Mouse (Mus musculus) lung, postnatal 0 days (tissue): Measurements from ENCODE around the gene Haghl. TPM values are rescaled to one million over a fixed set of nuclear protein-coding genes. Genes with fewer than 3 reads are reported as not detected.

Experiments
- ATAC-seq: fragments of 200-750 bp; cut with Nextera tagmentation; 2 replicates; pipeline ENCODE4 v1.8.0; 2017; ENCODE audit warnings: moderate library complexity
- DNase-seq: peaks from one replicate; pipeline ENCODE4 v3.0.0-alpha.2; 2016; ENCODE audit warnings: low spot score
- H3K27ac ChIP-seq: fragments of 300-500 bp; sonication (generic); 2 replicates; pipeline ENCODE4 v1.5.1; 2014; ENCODE audit warnings: antibody characterized with exemption, mild to moderate bottlenecking, low read length, mixed read lengths
- H3K27me3 ChIP-seq: fragments of 300-500 bp; sonication (generic); replicated peaks from 2 replicates; pipeline ENCODE4 v1.6.1; 2014; ENCODE audit warnings: low read length, mixed read lengths; ENCODE audit not compliant: insufficient read depth
- H3K36me3 ChIP-seq: fragments of 300-500 bp; sonication (generic); 2 replicates; pipeline ENCODE4 v1.6.1; 2014; ENCODE audit warnings: low read length, mixed read lengths; ENCODE audit not compliant: insufficient read depth
- H3K4me1 ChIP-seq: fragments of 300-500 bp; sonication (generic); 2 replicates; pipeline ENCODE4 v1.6.1; 2014; ENCODE audit warnings: antibody characterized with exemption, low read depth, low read length, mixed read lengths; ENCODE audit not compliant: insufficient read depth
- H3K4me2 ChIP-seq: fragments of 300-500 bp; sonication (generic); replicated peaks from 2 replicates; pipeline ENCODE4 v1.6.1; 2014; ENCODE audit warnings: low read depth, mild to moderate bottlenecking, low read length, moderate library complexity, mixed read lengths
- H3K4me3 ChIP-seq: fragments of 300-500 bp; sonication (generic); 2 replicates; pipeline ENCODE4 v1.5.1; 2014; ENCODE audit warnings: low read depth, low read length
- H3K9ac ChIP-seq: fragments of 300-500 bp; sonication (generic); replicated peaks from 2 replicates; pipeline ENCODE4 v1.6.1; 2014; ENCODE audit warnings: low read depth, mild to moderate bottlenecking
- H3K9me3 ChIP-seq: fragments of 300-500 bp; sonication (generic); 2 replicates; pipeline ENCODE4 v1.6.1; 2016; ENCODE audit warnings: low read length, mixed read lengths
- CTCF ChIP-seq: IDR thresholded peaks from 2 replicates; pipeline ENCODE4 v1.5.1; 2016; ENCODE audit warnings: antibody characterized with exemption, mild to moderate bottlenecking
- EP300 ChIP-seq: IDR thresholded peaks from 2 replicates; pipeline ENCODE4 v1.6.1; 2016; ENCODE audit warnings: antibody characterized with exemption, mild to moderate bottlenecking, control low read depth
- WGBS: fragments of 180-500 bp; shearing (Covaris S2); extraction: QIAGEN DNeasy Blood & Tissue Kit; methylation state at CpG from one replicate; pipeline ENCODE4 v1.1.7; 2014; 5-methylcytosine and 5-hydroxymethylcytosine counted together
- polyA plus RNA-seq: library from polyadenylated mRNA; unstranded; fragments of >200 nt; fragmentation: Nextera tagmentation; extraction: Ambion mirVana; gene quantifications from 2 replicates; pipeline ENCODE4 v1.2.1, GENCODE M21; 2015

Haghl gene
- polyA plus RNA-seq, 1 experiment from 2014 or later = 42.7 TPM

DNA sequence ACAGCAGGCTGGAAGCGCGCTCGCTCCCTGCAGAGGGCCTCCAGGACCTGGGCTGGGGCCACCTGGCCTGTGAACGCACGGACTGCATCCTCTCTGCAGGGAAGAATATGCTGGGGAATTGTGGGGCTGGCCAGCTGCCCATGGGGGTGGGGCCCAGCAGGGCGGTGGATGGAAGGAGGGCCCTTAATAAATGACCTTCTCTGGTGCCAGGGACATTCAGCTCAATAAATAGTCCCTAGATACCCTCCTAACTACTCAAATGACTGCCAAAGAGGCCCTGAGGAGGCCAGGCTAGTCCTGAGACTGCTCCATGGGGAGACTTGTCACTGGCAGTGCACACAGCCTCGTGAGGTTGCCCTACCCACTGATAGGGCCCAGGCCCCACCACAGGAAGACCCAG is 2.4 kb downstream of the Haghl start:
- TF ChIP-seq EP300 (no peak), CTCF (no peak)
- ATAC-seq = no peak
- Histone ChIP-seq H3K4me1 (peaks cover 8% of the 10 kb centered on the region; the same call in 1 of the 2 replicates), H3K4me3 (no peak overlapping the region), H3K27ac (no peak overlapping the region), H3K9me3 (no peaks in the 10 kb centered on the region), H3K36me3 (peaks cover 15% of the 10 kb centered on the region), H3K9ac (no peak overlapping the region), H3K4me2 (no peak overlapping the region), H3K27me3 (no peaks in the 10 kb centered on the region)
- DNase-seq = no peak
- WGBS = 67% methylated on average over 7 of the region's 7 CpGs

DNA sequence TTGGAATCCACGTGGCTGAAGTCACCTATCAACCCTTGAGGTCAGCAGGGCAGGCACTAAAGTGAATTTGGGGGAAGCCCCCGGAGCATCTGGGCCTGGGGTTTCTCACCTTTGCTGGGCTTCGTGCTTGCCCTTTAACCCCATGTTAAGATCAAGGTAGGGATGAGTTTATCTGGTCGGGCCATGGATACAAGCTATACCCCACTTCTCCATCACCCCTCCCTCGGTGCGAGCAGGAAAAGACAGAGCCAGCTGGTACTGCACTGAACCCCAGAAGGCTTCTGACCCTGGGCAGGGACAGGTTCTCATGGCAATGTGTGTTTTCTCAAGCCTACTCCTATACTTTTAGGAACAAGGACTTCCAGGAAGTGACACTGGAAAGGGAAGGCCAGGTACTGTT is 4.1 kb downstream of the Haghl start:
- no peaks in the 10 kb centered on the region for H3K27me3 ChIP-seq
- WGBS = 71% methylated on average over 6 of the region's 6 CpGs
- ATAC-seq (no peak), DNase-seq (no peak)
- no peaks in the 10 kb centered on the region for H3K9me3 ChIP-seq
- TF ChIP-seq CTCF = no peak
- H3K4me2 ChIP-seq = no peak overlapping the region
- no peak overlapping the region for H3K4me3 ChIP-seq
- peaks cover 8% of the 10 kb centered on the region; the same call in 1 of the 2 replicates for H3K4me1 ChIP-seq
- no peak overlapping the region for H3K27ac ChIP-seq
- H3K9ac ChIP-seq = no peak overlapping the region
- H3K36me3 ChIP-seq = peaks cover 15% of the 10 kb centered on the region

DNA sequence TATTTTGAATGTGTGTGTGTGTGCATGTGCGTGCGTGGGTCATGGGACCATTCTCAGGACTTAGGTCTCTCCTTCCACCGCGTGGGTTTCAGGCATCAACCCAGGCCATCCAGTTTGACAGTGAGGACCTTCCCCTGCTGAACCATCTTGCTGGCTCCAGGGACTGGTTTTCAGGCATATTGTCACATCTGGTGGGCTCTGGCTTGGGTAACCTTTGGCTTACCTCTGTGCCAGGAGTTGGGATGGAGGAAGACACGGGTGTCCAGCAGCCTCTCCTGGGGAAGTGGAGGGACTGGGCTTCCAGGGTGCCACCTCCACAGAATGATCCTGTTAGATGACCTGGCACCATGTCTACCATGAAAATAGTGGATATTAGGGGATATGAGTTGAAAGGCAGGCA is 7.5 kb downstream of the Haghl start:
- no peak for ATAC-seq
- Histone ChIP-seq H3K27me3 (no peaks in the 10 kb centered on the region), H3K4me3 (no peak overlapping the region), H3K27ac (no peak overlapping the region), H3K9ac (no peak overlapping the region), H3K4me2 (no peak overlapping the region), H3K36me3 (peaks cover 15% of the 10 kb centered on the region), H3K4me1 (peaks cover 4% of the 10 kb centered on the region), H3K9me3 (no peaks in the 10 kb centered on the region)
- WGBS = 97% methylated on average over 5 of the region's 5 CpGs
- no peak for DNase-seq
- TF ChIP-seq EP300 (no peak), CTCF (no peak)

GRCm38 (mm10) chr17:25775318-25776062 is 10.0 kb downstream of the Haghl start:
- Histone ChIP-seq H3K27ac (no peak overlapping the region), H3K4me1 (peaks cover 4% of the 10 kb centered on the region), H3K4me3 (no peak overlapping the region), H3K27me3 (no peaks in the 10 kb centered on the region), H3K9me3 (no peaks in the 10 kb centered on the region), H3K9ac (no peak overlapping the region), H3K36me3 (0 out of 2 replicates have a peak, but pooled peaks cover 4% of the 10 kb centered on the region), H3K4me2 (no peak overlapping the region)
- 72% methylated on average over 10 of the region's 10 CpGs for WGBS
- DNase-seq (no peak), ATAC-seq (no peak)
- TF ChIP-seq CTCF (no peak), EP300 (no peak)

GRCm38 (mm10) chr17:25773549-25774120 is 11.8 kb downstream of the Haghl start, which contains the start of gene Narfl:
Gene Narfl (plus strand): TSS chr17:25773776.
- ATAC-seq = peak; percentile 93
- under 1% methylated on average over 37 of the region's 37 CpGs for whole genome bisulfite sequencing
- H3K27ac ChIP-seq = no peak within 1 kb of the TSS

GRCm38 (mm10) chr17:25769331-25769730 is 16.1 kb downstream of the Haghl start:
- H3K4me1 ChIP-seq = peaks cover 4% of the 10 kb centered on the region
- H3K27ac ChIP-seq = no peak overlapping the region
- no peak overlapping the region for H3K4me2 ChIP-seq
- H3K36me3 ChIP-seq = no peaks in the 10 kb centered on the region
- H3K4me3 ChIP-seq = no peak overlapping the region
- TF ChIP-seq CTCF (no peak), EP300 (no peak)
- no peaks in the 10 kb centered on the region for H3K27me3 ChIP-seq
- H3K9ac ChIP-seq = no peak overlapping the region
- ATAC-seq = no peak
- no peaks in the 10 kb centered on the region for H3K9me3 ChIP-seq
- no peak for DNase-seq
- WGBS = 54% methylated on average over 9 of the region's 9 CpGs

More at GRCm38 (mm10) chr17:25773549-25774120, 11.8 kb downstream of the Haghl start, which contains the start of gene Narfl:
- H3K4me1 ChIP-seq = peaks cover 4% of the 10 kb centered on the region
- no peaks in the 10 kb centered on the region for H3K36me3 ChIP-seq
- TF ChIP-seq EP300 (no peak), CTCF (peak; percentile 98)
- H3K9ac ChIP-seq = peak within 1 kb of the TSS; percentile 91
- no peaks in the 10 kb centered on the region for H3K9me3 ChIP-seq
- DNase-seq = peak; percentile 97
- peak within 1 kb of the TSS; percentile 71 for H3K4me3 ChIP-seq
- peak within 1 kb of the TSS; percentile 84 for H3K4me2 ChIP-seq
- no peaks in the 10 kb centered on the region for H3K27me3 ChIP-seq
